Mouse (Mus musculus): ENCODE data around the gene Pfdn6.

GRCm38 (mm10) chr17:33921361-33921760, 18.8 kb downstream of the Pfdn6 start:
- TF ChIP-seq CTCF (IDR thresholded peaks at IDR 0.05; ENCODE audit: low read depth, low read length) (no peak), GATA1 (IDR thresholded peaks at IDR 0.05; ENCODE audit: borderline replicate concordance, low read length) (no peak), GATA2 (IDR thresholded peaks at IDR 0.05; ENCODE audit: borderline replicate concordance, low read depth, low read length) (no peak), TAL1 (conservative IDR thresholded peaks at IDR 0.05; ENCODE audit: low read depth, low read length) (no peak)
